Mouse (Mus musculus) spleen, adult 2 months (tissue): ENCODE results near the gene AW549877.

Experiments
- CTCF ChIP-seq: fragments of 200-500 bp; IDR thresholded peaks from 2 replicates; pipeline ENCODE4 v1.5.1; 2011; ENCODE audit warnings: mild to moderate bottlenecking, inconsistent platforms; ENCODE audit not compliant: insufficient read depth, insufficient read length, insufficient replicate concordance; ENCODE audit errors: extremely low read depth
- POLR2A ChIP-seq: fragments of 200-500 bp; IDR thresholded peaks from 2 replicates; pipeline ENCODE4 v1.6.1; 2011; ENCODE audit warnings: low read depth, low read length, inconsistent platforms

GRCm38 (mm10) chr15:3973300-3973699 is 22.2 kb downstream of the AW549877 start:
- TF ChIP-seq CTCF (no peak), POLR2A (no peak)
